Mouse (Mus musculus): ENCODE results near the gene Klf2. TPM values are rescaled to one million over a fixed set of nuclear protein-coding genes. Genes with fewer than 3 reads are reported as not detected.
A peak's percentile ranks its signal among the peaks of the same experiment; 100 is the strongest.

Klf2 gene
- polyA plus RNA-seq, 1 experiment from 2014 or later = 9.5 TPM

DNA sequence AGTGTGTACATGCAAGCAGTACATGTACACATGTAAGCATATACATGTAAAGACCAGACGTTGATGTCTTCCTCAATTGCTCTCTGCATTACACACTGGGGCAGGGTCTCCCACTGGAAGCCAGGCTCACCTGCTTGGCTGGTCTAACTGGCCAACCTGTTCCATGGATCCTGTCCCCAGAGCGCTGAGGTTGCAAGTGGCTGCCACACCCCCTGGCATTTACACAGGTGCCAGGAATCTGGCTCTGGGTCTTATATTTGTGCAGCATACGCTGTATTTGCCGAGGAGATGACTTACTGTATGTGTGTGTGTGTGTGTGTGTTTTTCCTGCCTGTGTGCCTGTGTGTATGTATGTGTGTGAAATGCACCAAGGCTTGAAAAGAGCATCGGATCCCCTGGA is 11.9 kb upstream of the Klf2 start:
- Histone ChIP-seq H3K27ac (replicated peaks) (no peak overlapping the region), H3K27me3 (ENCODE audit: control insufficient read depth, insufficient read depth, low read length) (no peaks in the 10 kb centered on the region), H3K4me2 (replicated peaks; ENCODE audit: low read depth) (no peak overlapping the region), H3K9me3 (ENCODE audit: control insufficient read depth, low read length) (no peaks in the 10 kb centered on the region), H3K4me1 (replicated peaks; ENCODE audit: control insufficient read depth, insufficient read depth) (no peaks in the 10 kb centered on the region; the same call in 1 of the 2 replicates), H3K9ac (ENCODE audit: low read length) (no peak overlapping the region), H3K36me3 (ENCODE audit: control insufficient read depth, insufficient read depth, low read length) (no peaks in the 10 kb centered on the region), H3K4me3 (ENCODE audit: low read depth, low read length) (no peak overlapping the region)
- ATAC-seq (ENCODE audit: low FRiP score, low TSS enrichment) (peak; percentile 43; the same call in 1 of the 2 replicates), DNase-seq (ENCODE audit: low spot score) (peak; percentile 60)
- TF ChIP-seq CTCF (IDR thresholded peaks at IDR 0.05; ENCODE audit: low read depth) (no peak), EP300 (optimal IDR thresholded peaks at IDR 0.05) (no peak)
- WGBS = 57% methylated on average over 5 of the region's 5 CpGs

DNA sequence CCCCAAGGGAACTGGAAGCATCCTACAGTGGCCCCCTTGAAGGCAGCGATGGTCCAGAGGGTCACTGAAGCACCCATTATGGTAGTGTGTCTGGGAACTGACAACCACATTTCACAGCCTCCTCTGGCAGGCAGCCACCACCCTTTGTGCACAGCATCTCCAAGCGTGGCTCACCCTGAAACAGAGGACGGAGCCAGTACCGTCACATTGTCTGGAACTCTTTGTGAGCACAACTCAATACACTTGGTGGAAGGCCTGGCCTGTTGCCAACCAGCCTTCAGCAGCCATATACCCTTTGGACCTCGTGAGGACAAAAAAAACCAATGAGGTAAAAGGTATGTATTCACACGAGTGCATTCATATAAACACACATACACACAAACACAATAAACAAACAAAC is 10.6 kb upstream of the Klf2 start:
- DNase-seq (ENCODE audit: low spot score) = peak; percentile 55
- 46% methylated on average over 6 of the region's 6 CpGs for WGBS

DNA sequence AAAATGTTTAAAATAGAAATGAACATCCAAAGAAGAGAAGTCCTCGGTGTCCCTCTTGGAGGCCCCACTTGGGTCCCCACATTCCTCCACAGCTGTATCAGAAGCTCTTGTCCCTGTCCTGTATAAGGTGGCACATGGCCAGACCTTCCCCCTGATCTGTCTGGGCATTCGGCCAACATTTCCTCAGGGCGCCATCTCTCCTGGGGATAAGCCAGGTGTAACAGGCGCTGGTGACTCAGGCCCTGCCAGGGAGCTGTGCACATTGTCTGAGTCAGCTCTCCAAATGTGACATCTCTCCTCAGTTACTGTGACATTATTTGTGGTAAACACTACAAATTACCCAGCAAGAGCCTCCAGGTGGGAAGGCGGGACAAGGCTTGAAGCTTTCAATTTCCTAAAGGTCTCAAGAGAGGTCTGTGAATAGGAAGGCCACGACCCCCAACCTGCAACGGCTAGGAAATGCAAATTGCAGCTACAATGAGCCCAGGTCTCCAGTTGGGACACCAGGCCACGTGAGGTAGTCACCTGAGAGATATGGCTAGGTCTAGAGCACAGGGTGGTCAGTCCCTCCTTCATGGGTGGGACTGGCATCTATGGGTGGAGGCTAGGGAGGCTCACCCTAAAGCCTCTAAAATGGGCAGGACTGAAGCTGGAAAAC is 7.9 kb upstream of the Klf2 start:
- Histone ChIP-seq H3K4me2 (replicated peaks; ENCODE audit: low read depth) (no peak overlapping the region), H3K4me1 (replicated peaks; ENCODE audit: control insufficient read depth, insufficient read depth) (no peaks in the 10 kb centered on the region; the same call in 1 of the 2 replicates), H3K9me3 (ENCODE audit: control insufficient read depth, low read length) (no peaks in the 10 kb centered on the region), H3K27ac (replicated peaks) (no peak overlapping the region), H3K27me3 (ENCODE audit: control insufficient read depth, insufficient read depth, low read length) (no peaks in the 10 kb centered on the region), H3K36me3 (ENCODE audit: control insufficient read depth, insufficient read depth, low read length) (no peaks in the 10 kb centered on the region), H3K4me3 (ENCODE audit: low read depth, low read length) (no peak overlapping the region), H3K9ac (ENCODE audit: low read length) (no peak overlapping the region)
- peak; percentile 53 for DNase-seq (ENCODE audit: low spot score)
- ATAC-seq (ENCODE audit: low FRiP score, low TSS enrichment) = peak; percentile 62
- TF ChIP-seq EP300 (optimal IDR thresholded peaks at IDR 0.05) (no peak), CTCF (IDR thresholded peaks at IDR 0.05; ENCODE audit: low read depth) (no peak)
- WGBS = 37% methylated on average over 8 of the region's 8 CpGs

More for the DNA sequence above, 10.6 kb upstream of the Klf2 start:
- no peak for TF ChIP-seq EP300 (optimal IDR thresholded peaks at IDR 0.05)
- no peak for TF ChIP-seq CTCF (IDR thresholded peaks at IDR 0.05; ENCODE audit: low read depth)
- no peaks in the 10 kb centered on the region for H3K9me3 ChIP-seq (ENCODE audit: control insufficient read depth, low read length)
- H3K27ac ChIP-seq (replicated peaks) = no peak overlapping the region
- H3K27me3 ChIP-seq (ENCODE audit: control insufficient read depth, insufficient read depth, low read length) = no peaks in the 10 kb centered on the region
- H3K4me1 ChIP-seq (replicated peaks; ENCODE audit: control insufficient read depth, insufficient read depth) = no peaks in the 10 kb centered on the region; the same call in 1 of the 2 replicates
- H3K36me3 ChIP-seq (ENCODE audit: control insufficient read depth, insufficient read depth, low read length) = no peaks in the 10 kb centered on the region
- no peak overlapping the region for H3K4me2 ChIP-seq (replicated peaks; ENCODE audit: low read depth)
- H3K9ac ChIP-seq (ENCODE audit: low read length) = no peak overlapping the region
- no peak overlapping the region for H3K4me3 ChIP-seq (ENCODE audit: low read depth, low read length)
- peak; percentile 59; the same call in 1 of the 2 replicates for ATAC-seq (ENCODE audit: low FRiP score, low TSS enrichment)

DNA sequence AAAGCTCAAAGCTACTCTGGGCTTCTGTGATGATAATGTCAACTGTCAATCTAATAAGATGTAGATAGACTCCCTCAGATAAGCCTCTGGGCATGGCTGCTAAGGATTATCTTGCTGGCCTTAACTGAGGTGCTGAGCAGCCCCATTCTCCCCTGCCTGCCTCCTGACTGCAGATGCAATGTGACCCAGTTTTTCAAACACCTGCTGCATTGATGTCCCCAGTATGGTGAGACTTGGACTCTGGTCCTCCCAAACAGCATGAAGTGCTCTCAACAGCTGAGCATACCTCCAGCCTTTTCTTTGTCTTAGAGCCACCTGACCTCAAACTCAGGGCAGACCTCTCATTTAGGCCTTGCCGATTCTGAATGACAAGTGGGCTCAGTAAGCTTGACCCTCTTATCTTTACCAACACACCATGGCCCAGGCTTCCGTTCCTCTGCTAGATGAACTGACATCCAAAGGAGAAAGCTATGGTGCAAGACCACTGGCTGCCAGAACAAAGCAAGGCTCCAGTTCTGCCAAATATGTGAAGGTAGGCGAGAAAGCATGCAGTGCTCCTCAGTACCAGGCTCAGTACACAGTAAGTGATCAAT is 5.8 kb upstream of the Klf2 start:
- H3K4me2 ChIP-seq (replicated peaks; ENCODE audit: low read depth) = no peak overlapping the region
- H3K9me3 ChIP-seq (ENCODE audit: control insufficient read depth, low read length) = no peaks in the 10 kb centered on the region
- no peak overlapping the region for H3K4me3 ChIP-seq (ENCODE audit: low read depth, low read length)
- no peak overlapping the region for H3K9ac ChIP-seq (ENCODE audit: low read length)
- no peaks in the 10 kb centered on the region for H3K36me3 ChIP-seq (ENCODE audit: control insufficient read depth, insufficient read depth, low read length)
- DNase-seq (ENCODE audit: low spot score) (no peak), ATAC-seq (ENCODE audit: low FRiP score, low TSS enrichment) (no peak)
- H3K27me3 ChIP-seq (ENCODE audit: control insufficient read depth, insufficient read depth, low read length) = no peaks in the 10 kb centered on the region
- WGBS = 59% methylated on average over 3 of the region's 3 CpGs
- H3K4me1 ChIP-seq (replicated peaks; ENCODE audit: control insufficient read depth, insufficient read depth) = no peaks in the 10 kb centered on the region; the same call in 1 of the 2 replicates
- TF ChIP-seq CTCF (IDR thresholded peaks at IDR 0.05; ENCODE audit: low read depth) (no peak), EP300 (optimal IDR thresholded peaks at IDR 0.05) (no peak)
- no peak overlapping the region for H3K27ac ChIP-seq (replicated peaks)

DNA sequence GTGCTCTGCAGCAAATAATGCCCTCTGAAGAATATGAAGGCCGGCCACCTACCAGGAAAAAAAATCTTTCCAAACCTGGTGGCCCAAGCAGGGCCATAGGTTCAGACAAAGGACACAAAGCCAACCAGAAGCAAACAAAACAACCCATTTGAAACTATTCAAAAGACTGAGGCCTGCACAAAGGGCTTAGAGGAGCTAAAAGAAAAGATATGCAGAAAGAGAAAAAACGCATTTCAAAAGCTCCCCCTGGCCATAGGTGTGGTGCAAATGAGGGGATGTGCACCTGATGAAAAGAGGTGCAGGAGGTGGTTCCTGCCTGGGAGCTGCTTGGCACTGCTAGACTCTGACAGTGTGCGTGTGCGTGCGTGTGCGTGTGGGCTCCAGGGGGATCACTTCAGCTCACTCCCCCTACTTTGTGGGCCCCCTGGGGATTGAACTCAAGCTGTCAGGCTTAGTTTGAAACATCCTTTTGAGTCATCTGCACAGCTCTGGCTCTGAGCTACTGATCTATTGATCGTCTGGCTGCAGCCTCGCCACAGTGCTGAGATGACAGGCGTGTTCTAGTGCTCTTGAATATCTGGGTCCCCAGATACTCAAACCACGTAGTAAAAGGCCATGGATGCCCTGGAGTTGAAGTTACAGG is 2.7 kb upstream of the Klf2 start:
- ATAC-seq (ENCODE audit: low FRiP score, low TSS enrichment) (no peak), DNase-seq (ENCODE audit: low spot score) (no peak)
- H3K36me3 ChIP-seq (ENCODE audit: control insufficient read depth, insufficient read depth, low read length) = peaks cover 3% of the 10 kb centered on the region; the same call in 1 of the 2 replicates
- H3K4me3 ChIP-seq (ENCODE audit: low read depth, low read length) = no peak overlapping the region
- H3K27me3 ChIP-seq (ENCODE audit: control insufficient read depth, insufficient read depth, low read length) = no peaks in the 10 kb centered on the region
- no peak overlapping the region for H3K27ac ChIP-seq (replicated peaks)
- TF ChIP-seq CTCF (IDR thresholded peaks at IDR 0.05; ENCODE audit: low read depth) (no peak), EP300 (optimal IDR thresholded peaks at IDR 0.05) (no peak)
- no peak overlapping the region for H3K9ac ChIP-seq (ENCODE audit: low read length)
- no peaks in the 10 kb centered on the region for H3K9me3 ChIP-seq (ENCODE audit: control insufficient read depth, low read length)
- no peak overlapping the region for H3K4me2 ChIP-seq (replicated peaks; ENCODE audit: low read depth)
- 67% methylated on average over 10 of the region's 10 CpGs for WGBS
- no peaks in the 10 kb centered on the region; the same call in 1 of the 2 replicates for H3K4me1 ChIP-seq (replicated peaks; ENCODE audit: control insufficient read depth, insufficient read depth)
